Mouse (Mus musculus) right cerebral cortex, postnatal 25 days (tissue): ENCODE results near the gene Il6ra.

Experiments used
- DNase-seq: peaks from one replicate; pipeline ENCODE4 v3.0.0; 2022

Il6ra gene

GRCm38 (mm10) chr3:89912543-89913391 is at the start of gene Il6ra:
Gene Il6ra (minus strand): TSS chr3:89913196.
- peak; percentile 80 for DNase-seq

- DNase-seq, result peak; percentile 40
Measured at GRCm38 (mm10) chr3:89962059-89962750, 49.2 kb upstream of the Il6ra start.

GRCm38 (mm10) chr3:89961436-89961835 is 48.4 kb upstream of the Il6ra start:
- no peak for DNase-seq

- peak; percentile 96 for DNase-seq
Measured at GRCm38 (mm10) chr3:89960469-89960868, 47.5 kb upstream of the Il6ra start.

GRCm38 (mm10) chr3:89959435-89959834 is 46.4 kb upstream of the Il6ra start:
- DNase-seq, result peak; percentile 57

- no peak for DNase-seq
Measured at GRCm38 (mm10) chr3:89957880-89958279, 44.9 kb upstream of the Il6ra start.

- DNase-seq, result no peak
Measured at GRCm38 (mm10) chr3:89956177-89956971, 43.4 kb upstream of the Il6ra start.

GRCm38 (mm10) chr3:89953420-89953819 is 40.4 kb upstream of the Il6ra start:
- peak; percentile 63 for DNase-seq

GRCm38 (mm10) chr3:89948655-89949054 is 35.7 kb upstream of the Il6ra start:
- DNase-seq, result peak; percentile 75

GRCm38 (mm10) chr3:89948021-89948420 is 35.0 kb upstream of the Il6ra start:
- DNase-seq, result no peak

- DNase-seq, result no peak
Measured at GRCm38 (mm10) chr3:89945026-89945425, 32.0 kb upstream of the Il6ra start.

- no peak for DNase-seq
Measured at GRCm38 (mm10) chr3:89942894-89943293, 29.9 kb upstream of the Il6ra start.

GRCm38 (mm10) chr3:89936495-89936894 is 23.5 kb upstream of the Il6ra start:
- DNase-seq, result no peak

GRCm38 (mm10) chr3:89932925-89933324 is 19.9 kb upstream of the Il6ra start:
- no peak for DNase-seq

- DNase-seq, result no peak
Measured at GRCm38 (mm10) chr3:89928956-89929355, 16.0 kb upstream of the Il6ra start.

- DNase-seq, result no peak
Measured at GRCm38 (mm10) chr3:89926440-89926839, 13.4 kb upstream of the Il6ra start.

GRCm38 (mm10) chr3:89920711-89921110 is 7.7 kb upstream of the Il6ra start:
- no peak for DNase-seq

- no peak for DNase-seq
Measured at GRCm38 (mm10) chr3:89917408-89917807, 4.4 kb upstream of the Il6ra start.

- DNase-seq, result no peak
Measured at GRCm38 (mm10) chr3:89916622-89917021, 3.6 kb upstream of the Il6ra start.

GRCm38 (mm10) chr3:89914700-89915099 is 1.7 kb upstream of the Il6ra start:
- no peak for DNase-seq

- DNase-seq, result no peak
Measured at GRCm38 (mm10) chr3:89912108-89912542, 871 bp downstream of the Il6ra start.

GRCm38 (mm10) chr3:89911207-89911606 is 1.8 kb downstream of the Il6ra start:
- DNase-seq, result no peak
